Mouse (Mus musculus): ENCODE measurements at regions not wholly inside any gene's neighbourhood (a gene's known extent, or its start where the extent isn't known, plus 50 kb on each side); places are given as distances from the start of the nearest gene placed in this dataset.

- Histone ChIP-seq H3K36me3 (ENCODE audit: control insufficient read depth, insufficient read depth, low read length, poor library complexity, severe bottlenecking) (no peaks in the 10 kb centered on the region), H3K9ac (ENCODE audit: low read depth, poor library complexity, severe bottlenecking) (no peak overlapping the region), H3K9me3 (replicated peaks; ENCODE audit: control insufficient read depth, insufficient read depth, low read length, poor library complexity, severe bottlenecking) (no peaks in the 10 kb centered on the region), H3K4me1 (ENCODE audit: control insufficient read depth, insufficient read depth, low read length) (no peaks in the 10 kb centered on the region), H3K27ac (ENCODE audit: insufficient read depth, low read length) (no peak overlapping the region), H3K27me3 (ENCODE audit: control insufficient read depth, insufficient read depth, low read length, poor library complexity, severe bottlenecking) (no peaks in the 10 kb centered on the region), H3K4me3 (ENCODE audit: low read depth, low read length) (no peak overlapping the region)
- TF ChIP-seq POLR2A (IDR thresholded peaks at IDR 0.05; ENCODE audit: insufficient read depth, low read length) (no peak), EP300 (IDR thresholded peaks at IDR 0.05; ENCODE audit: insufficient read depth, low read depth, low read length) (no peak), CTCF (IDR thresholded peaks at IDR 0.05; ENCODE audit: low read depth, low read length) (no peak)
Observed at GRCm38 (mm10) chr14:111149653-111150052, 394.7 kb upstream of the Slitrk6 start.

- TF ChIP-seq POLR2A (IDR thresholded peaks at IDR 0.05; ENCODE audit: insufficient read depth, low read length) (no peak), EP300 (IDR thresholded peaks at IDR 0.05; ENCODE audit: insufficient read depth, low read depth, low read length) (peak; percentile 84), CTCF (IDR thresholded peaks at IDR 0.05; ENCODE audit: low read depth, low read length) (no peak)
Observed at GRCm38 (mm10) chr14:111116600-111116999, 361.7 kb upstream of the Slitrk6 start.

GRCm38 (mm10) chr14:111103579-111103978, 348.6 kb upstream of the Slitrk6 start:
- no peak overlapping the region for H3K4me3 ChIP-seq (ENCODE audit: low read depth, low read length)

More at GRCm38 (mm10) chr14:111116600-111116999, 361.7 kb upstream of the Slitrk6 start:
- no peaks in the 10 kb centered on the region for H3K9me3 ChIP-seq (replicated peaks; ENCODE audit: control insufficient read depth, insufficient read depth, low read length, poor library complexity, severe bottlenecking)
- no peaks in the 10 kb centered on the region for H3K27me3 ChIP-seq (ENCODE audit: control insufficient read depth, insufficient read depth, low read length, poor library complexity, severe bottlenecking)
- no peaks in the 10 kb centered on the region for H3K36me3 ChIP-seq (ENCODE audit: control insufficient read depth, insufficient read depth, low read length, poor library complexity, severe bottlenecking)
- H3K4me1 ChIP-seq (ENCODE audit: control insufficient read depth, insufficient read depth, low read length) = peaks cover 2% of the 10 kb centered on the region
- H3K9ac ChIP-seq (ENCODE audit: low read depth, poor library complexity, severe bottlenecking) = no peak overlapping the region
- no peak overlapping the region for H3K4me3 ChIP-seq (ENCODE audit: low read depth, low read length)
- H3K27ac ChIP-seq (ENCODE audit: insufficient read depth, low read length) = no peak overlapping the region

GRCm38 (mm10) chr14:111100257-111100656, 345.3 kb upstream of the Slitrk6 start:
- Histone ChIP-seq H3K4me3 (ENCODE audit: low read depth, low read length) (no peak overlapping the region), H3K27me3 (ENCODE audit: control insufficient read depth, insufficient read depth, low read length, poor library complexity, severe bottlenecking) (no peaks in the 10 kb centered on the region), H3K27ac (ENCODE audit: insufficient read depth, low read length) (no peak overlapping the region), H3K4me1 (ENCODE audit: control insufficient read depth, insufficient read depth, low read length) (no peaks in the 10 kb centered on the region), H3K36me3 (ENCODE audit: control insufficient read depth, insufficient read depth, low read length, poor library complexity, severe bottlenecking) (no peaks in the 10 kb centered on the region), H3K9ac (ENCODE audit: low read depth, poor library complexity, severe bottlenecking) (no peak overlapping the region), H3K9me3 (replicated peaks; ENCODE audit: control insufficient read depth, insufficient read depth, low read length, poor library complexity, severe bottlenecking) (no peaks in the 10 kb centered on the region)
- no peak for TF ChIP-seq EP300 (IDR thresholded peaks at IDR 0.05; ENCODE audit: insufficient read depth, low read depth, low read length)
- no peak for TF ChIP-seq CTCF (IDR thresholded peaks at IDR 0.05; ENCODE audit: low read depth, low read length)
- TF ChIP-seq POLR2A (IDR thresholded peaks at IDR 0.05; ENCODE audit: insufficient read depth, low read length) = no peak

More at GRCm38 (mm10) chr14:111103579-111103978, 348.6 kb upstream of the Slitrk6 start:
- Histone ChIP-seq H3K27ac (ENCODE audit: insufficient read depth, low read length) (no peak overlapping the region), H3K36me3 (ENCODE audit: control insufficient read depth, insufficient read depth, low read length, poor library complexity, severe bottlenecking) (no peaks in the 10 kb centered on the region), H3K9ac (ENCODE audit: low read depth, poor library complexity, severe bottlenecking) (no peak overlapping the region), H3K4me1 (ENCODE audit: control insufficient read depth, insufficient read depth, low read length) (no peaks in the 10 kb centered on the region), H3K27me3 (ENCODE audit: control insufficient read depth, insufficient read depth, low read length, poor library complexity, severe bottlenecking) (no peaks in the 10 kb centered on the region), H3K9me3 (replicated peaks; ENCODE audit: control insufficient read depth, insufficient read depth, low read length, poor library complexity, severe bottlenecking) (no peaks in the 10 kb centered on the region)
- no peak for TF ChIP-seq CTCF (IDR thresholded peaks at IDR 0.05; ENCODE audit: low read depth, low read length)
- TF ChIP-seq EP300 (IDR thresholded peaks at IDR 0.05; ENCODE audit: insufficient read depth, low read depth, low read length) = no peak
- TF ChIP-seq POLR2A (IDR thresholded peaks at IDR 0.05; ENCODE audit: insufficient read depth, low read length) = no peak

- H3K27me3 ChIP-seq (ENCODE audit: control insufficient read depth, insufficient read depth, low read length, poor library complexity, severe bottlenecking) = no peaks in the 10 kb centered on the region
- no peaks in the 10 kb centered on the region for H3K9me3 ChIP-seq (replicated peaks; ENCODE audit: control insufficient read depth, insufficient read depth, low read length, poor library complexity, severe bottlenecking)
- H3K4me3 ChIP-seq (ENCODE audit: low read depth, low read length) = no peak overlapping the region
- H3K9ac ChIP-seq (ENCODE audit: low read depth, poor library complexity, severe bottlenecking) = no peak overlapping the region
- no peak overlapping the region for H3K27ac ChIP-seq (ENCODE audit: insufficient read depth, low read length)
- no peaks in the 10 kb centered on the region for H3K4me1 ChIP-seq (ENCODE audit: control insufficient read depth, insufficient read depth, low read length)
- TF ChIP-seq CTCF (IDR thresholded peaks at IDR 0.05; ENCODE audit: low read depth, low read length) = no peak
- TF ChIP-seq EP300 (IDR thresholded peaks at IDR 0.05; ENCODE audit: insufficient read depth, low read depth, low read length) = no peak
- no peak for TF ChIP-seq POLR2A (IDR thresholded peaks at IDR 0.05; ENCODE audit: insufficient read depth, low read length)
- no peaks in the 10 kb centered on the region for H3K36me3 ChIP-seq (ENCODE audit: control insufficient read depth, insufficient read depth, low read length, poor library complexity, severe bottlenecking)
Observed at GRCm38 (mm10) chr14:111096229-111096628, 341.3 kb upstream of the Slitrk6 start.

- no peak overlapping the region for H3K9ac ChIP-seq (ENCODE audit: low read depth, poor library complexity, severe bottlenecking)
- no peaks in the 10 kb centered on the region for H3K27me3 ChIP-seq (ENCODE audit: control insufficient read depth, insufficient read depth, low read length, poor library complexity, severe bottlenecking)
- H3K4me3 ChIP-seq (ENCODE audit: low read depth, low read length) = no peak overlapping the region
- H3K9me3 ChIP-seq (replicated peaks; ENCODE audit: control insufficient read depth, insufficient read depth, low read length, poor library complexity, severe bottlenecking) = 0 out of 2 replicates have a peak, but pooled peaks cover under 1% of the 10 kb centered on the region
- H3K36me3 ChIP-seq (ENCODE audit: control insufficient read depth, insufficient read depth, low read length, poor library complexity, severe bottlenecking) = no peaks in the 10 kb centered on the region
- no peaks in the 10 kb centered on the region for H3K4me1 ChIP-seq (ENCODE audit: control insufficient read depth, insufficient read depth, low read length)
- no peak overlapping the region for H3K27ac ChIP-seq (ENCODE audit: insufficient read depth, low read length)
- TF ChIP-seq POLR2A (IDR thresholded peaks at IDR 0.05; ENCODE audit: insufficient read depth, low read length) (no peak), EP300 (IDR thresholded peaks at IDR 0.05; ENCODE audit: insufficient read depth, low read depth, low read length) (no peak), CTCF (IDR thresholded peaks at IDR 0.05; ENCODE audit: low read depth, low read length) (no peak)
Observed at GRCm38 (mm10) chr14:111074517-111074916, 319.6 kb upstream of the Slitrk6 start.

Measured in ES-Bruce4 (cell line).